Mouse (Mus musculus) stomach, embryonic 16.5 days (tissue): ENCODE data around the gene Impad1. TPM values are rescaled to one million over a fixed set of nuclear protein-coding genes. Genes with fewer than 3 reads are reported as not detected.
A peak's percentile ranks its signal among the peaks of the same experiment; 100 is the strongest.

Experiments
- ATAC-seq: fragments of 200-750 bp; cut with Nextera tagmentation; 2 replicates; pipeline ENCODE4 v1.8.0; 2017; ENCODE audit warnings: moderate number of reproducible peaks, moderate TSS enrichment; ENCODE audit not compliant: insufficient read depth, low FRiP score
- H3K27ac ChIP-seq: fragments of 300-500 bp; sonication (generic); 2 replicates; pipeline ENCODE4 v1.5.1; 2014; ENCODE audit warnings: low read length
- H3K27me3 ChIP-seq: fragments of 300-500 bp; sonication (generic); 2 replicates; pipeline ENCODE4 v1.6.1; 2014; ENCODE audit warnings: low read length, control low read depth, mixed read lengths; ENCODE audit not compliant: control insufficient read depth, insufficient read depth
- H3K36me3 ChIP-seq: fragments of 300-500 bp; sonication (generic); 2 replicates; pipeline ENCODE4 v1.6.1; 2014; ENCODE audit warnings: low read length; ENCODE audit not compliant: control insufficient read depth, insufficient read depth
- H3K4me1 ChIP-seq: fragments of 300-500 bp; sonication (generic); 2 replicates; pipeline ENCODE4 v1.6.1; 2014; ENCODE audit warnings: low read length, control low read depth, mixed read lengths; ENCODE audit not compliant: control insufficient read depth, insufficient read depth
- H3K4me2 ChIP-seq: fragments of 300-500 bp; sonication (generic); 2 replicates; pipeline ENCODE4 v1.6.1; 2014; ENCODE audit warnings: low read depth, low read length, mixed read lengths
- H3K4me3 ChIP-seq: fragments of 300-500 bp; sonication (generic); replicated peaks from 2 replicates; pipeline ENCODE4 v1.5.1; 2014; ENCODE audit warnings: mild to moderate bottlenecking, low read length
- H3K9ac ChIP-seq: fragments of 300-500 bp; sonication (generic); 2 replicates; pipeline ENCODE4 v1.6.1; 2014; ENCODE audit warnings: low read length
- H3K9me3 ChIP-seq: fragments of 300-500 bp; sonication (generic); replicated peaks from 2 replicates; pipeline ENCODE4 v1.6.1; 2016; ENCODE audit warnings: low read length, control low read depth; ENCODE audit not compliant: control insufficient read depth
- WGBS: fragments of 180-500 bp; shearing (Covaris S2); extraction: QIAGEN DNeasy Blood & Tissue Kit; methylation state at CpG from one replicate; pipeline ENCODE4 v1.1.7; 2014; 5-methylcytosine and 5-hydroxymethylcytosine counted together
- polyA plus RNA-seq: library from polyadenylated mRNA; unstranded; fragments of >200 nt; fragmentation: Nextera tagmentation; extraction: Ambion mirVana; gene quantifications from 2 replicates; pipeline ENCODE4 v1.2.1, GENCODE M21; 2015

The Impad1 gene
- 28.8 and 34.6 TPM in 2 replicates for polyA plus RNA-seq

DNA sequence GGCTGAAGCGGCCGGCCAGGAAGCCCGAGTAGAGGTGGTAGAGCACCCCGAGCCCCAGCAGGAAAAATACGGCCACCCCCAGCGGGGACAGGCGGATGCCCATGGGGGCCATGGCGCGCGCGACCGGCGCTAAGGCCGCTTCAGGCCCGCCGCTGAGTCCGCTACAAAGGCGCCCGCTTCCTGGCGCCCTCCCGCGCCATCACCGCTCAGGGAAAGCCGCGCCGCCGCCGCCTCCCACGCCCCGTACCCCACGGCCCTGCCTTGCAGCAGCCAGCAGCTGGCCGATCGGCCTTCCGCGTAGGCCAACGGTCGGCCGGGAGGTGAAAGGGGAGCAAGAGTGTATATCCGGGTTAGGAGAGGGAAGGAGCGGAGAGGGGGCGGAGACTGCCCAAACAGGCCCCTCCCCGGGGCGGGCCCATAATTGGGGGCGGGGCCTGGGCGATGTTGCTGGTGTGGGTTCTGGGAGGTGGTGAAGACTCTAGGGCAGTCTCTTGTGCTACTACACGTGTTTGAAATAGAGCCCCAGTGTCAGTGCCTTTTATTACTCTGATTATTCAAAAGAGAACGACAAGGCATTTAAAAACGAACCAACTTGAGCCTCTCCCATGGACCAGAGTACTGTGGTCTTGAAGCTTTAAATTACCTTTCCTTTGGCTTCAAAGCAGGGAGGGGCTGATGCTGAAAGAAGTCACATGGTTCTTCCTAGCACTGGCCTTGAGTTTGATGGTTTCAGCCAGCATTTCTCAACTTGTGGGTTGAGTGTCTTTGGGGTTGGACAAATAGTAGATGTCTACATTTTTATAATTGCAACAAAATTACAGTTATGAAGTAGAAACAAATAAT lies at the start of gene Impad1:
Gene Impad1 (minus strand): TSS at position 364 of the 843 bp plus-strand sequence.
- H3K36me3 ChIP-seq = no peaks in the 10 kb centered on the region
- H3K27ac ChIP-seq = peak within 1 kb of the TSS; percentile 92
- peak within 1 kb of the TSS; percentile 96 for H3K9ac ChIP-seq
- H3K27me3 ChIP-seq = no peaks in the 10 kb centered on the region
- peaks cover 6% of the 10 kb centered on the region; the same call in 1 of the 2 replicates for H3K4me1 ChIP-seq
- 0 out of 2 replicates have a peak, but pooled peaks cover 6% of the 10 kb centered on the region for H3K9me3 ChIP-seq
- H3K4me3 ChIP-seq = peak within 1 kb of the TSS; percentile 96
- under 1% methylated on average over 48 of the region's 48 CpGs for WGBS
- H3K4me2 ChIP-seq = peak within 1 kb of the TSS; percentile 79
- peak; percentile 95 for ATAC-seq

DNA sequence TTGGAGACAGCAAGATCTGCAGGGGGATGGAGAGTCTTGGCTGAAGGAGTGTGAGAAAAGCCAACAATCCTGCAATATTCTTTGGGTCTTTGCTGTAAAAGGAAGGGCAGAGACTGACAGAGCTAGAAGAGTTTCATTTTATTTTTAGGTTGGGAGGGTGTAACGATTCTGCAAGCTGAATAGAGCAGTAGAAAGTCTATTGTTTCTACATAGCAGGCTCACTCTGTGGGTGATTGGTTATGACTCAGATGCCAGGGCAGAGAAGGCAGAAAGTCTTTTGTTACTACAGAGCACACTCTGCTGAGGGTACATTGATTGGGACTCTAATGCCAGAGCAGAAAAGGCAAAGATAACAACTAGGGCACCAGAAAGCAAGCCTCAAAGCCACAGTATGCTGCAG lies 47.0 kb upstream of the Impad1 start:
- H3K9me3 ChIP-seq = no peaks in the 10 kb centered on the region
- no peak for ATAC-seq
- no peak overlapping the region for H3K4me3 ChIP-seq
- WGBS = 47% methylated on average over 1 of the region's 1 CpGs
- no peak overlapping the region for H3K4me2 ChIP-seq
- no peaks in the 10 kb centered on the region for H3K36me3 ChIP-seq
- H3K27ac ChIP-seq = no peak overlapping the region
- no peaks in the 10 kb centered on the region for H3K4me1 ChIP-seq
- no peak overlapping the region for H3K9ac ChIP-seq
- no peaks in the 10 kb centered on the region for H3K27me3 ChIP-seq

DNA sequence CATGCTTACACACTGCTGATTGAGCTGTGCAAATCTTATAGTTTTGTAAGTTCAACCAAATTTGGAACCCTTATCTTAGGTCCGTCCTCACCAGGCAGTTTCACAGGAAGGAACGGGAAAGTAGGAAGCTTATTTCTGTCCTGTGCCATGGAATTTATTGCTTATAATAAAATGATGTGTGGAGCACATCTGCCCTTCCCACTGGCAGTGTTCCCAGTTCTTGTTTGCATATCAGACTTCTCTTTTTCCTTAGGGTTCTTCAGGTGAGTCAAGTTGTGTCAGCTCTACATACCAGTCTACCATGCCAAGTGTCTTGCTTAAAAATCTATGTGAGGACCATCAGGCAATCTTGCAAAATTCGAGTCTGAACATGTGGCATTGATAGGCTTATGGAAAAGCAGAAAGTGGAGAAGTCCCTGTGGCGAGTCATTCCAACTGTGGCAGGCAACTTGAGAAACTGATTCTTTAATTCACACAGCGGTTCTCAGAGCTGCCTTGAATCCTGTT lies 40.7 kb upstream of the Impad1 start:
- no peaks in the 10 kb centered on the region for H3K4me1 ChIP-seq
- no peaks in the 10 kb centered on the region for H3K36me3 ChIP-seq
- no peak overlapping the region for H3K9ac ChIP-seq
- 63% methylated on average over 5 of the region's 5 CpGs for WGBS
- no peaks in the 10 kb centered on the region for H3K9me3 ChIP-seq
- H3K27me3 ChIP-seq = no peaks in the 10 kb centered on the region
- ATAC-seq = no peak
- H3K4me3 ChIP-seq = no peak overlapping the region
- H3K27ac ChIP-seq = no peak overlapping the region
- H3K4me2 ChIP-seq = no peak overlapping the region

DNA sequence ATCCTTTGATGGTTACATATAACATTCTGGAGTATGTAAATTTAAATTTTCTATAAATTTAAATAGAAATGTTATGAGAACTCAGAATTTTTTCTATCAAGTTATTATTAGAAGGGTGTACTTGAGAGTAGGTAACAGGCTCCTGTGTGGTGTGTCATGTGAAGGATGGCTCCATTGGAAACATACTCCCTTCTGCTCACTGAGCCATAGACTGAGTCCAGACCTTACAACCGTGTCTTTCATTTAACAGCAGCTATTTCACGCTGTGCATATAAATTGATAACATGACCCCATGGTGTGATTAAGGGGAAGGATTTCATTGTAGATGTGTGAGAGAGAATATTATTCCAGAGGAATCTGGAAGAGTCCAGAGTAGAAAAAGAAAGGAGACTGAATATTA lies 35.0 kb upstream of the Impad1 start:
- Histone ChIP-seq H3K4me3 (no peak overlapping the region), H3K4me1 (no peaks in the 10 kb centered on the region), H3K9ac (no peak overlapping the region), H3K4me2 (no peak overlapping the region), H3K27me3 (no peaks in the 10 kb centered on the region), H3K27ac (no peak overlapping the region), H3K9me3 (no peaks in the 10 kb centered on the region), H3K36me3 (no peaks in the 10 kb centered on the region)
- WGBS = 73% methylated on average over 2 of the region's 2 CpGs
- no peak for ATAC-seq

DNA sequence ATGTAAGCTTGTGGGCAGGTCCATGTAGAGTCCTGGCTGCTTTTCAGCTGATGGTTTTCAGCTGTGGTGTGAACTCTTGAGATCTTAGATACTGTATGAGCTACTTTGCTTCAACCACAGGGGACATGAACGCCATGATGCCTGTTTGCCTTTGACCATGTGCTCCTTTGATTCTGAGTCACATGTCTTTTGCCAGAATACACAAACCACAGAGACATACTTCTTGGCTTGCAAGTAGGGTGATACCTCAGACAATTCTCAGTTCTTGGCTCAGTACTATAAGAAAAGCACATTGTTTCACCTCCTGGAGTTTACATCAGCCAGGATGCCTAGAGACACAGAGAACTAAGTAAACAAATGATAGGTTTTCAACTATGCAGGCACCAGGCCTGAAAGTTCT lies 29.0 kb upstream of the Impad1 start:
- 48% methylated on average over 1 of the region's 1 CpGs for WGBS
- H3K9ac ChIP-seq = no peak overlapping the region
- H3K4me1 ChIP-seq = no peaks in the 10 kb centered on the region
- H3K27ac ChIP-seq = no peak overlapping the region
- H3K4me2 ChIP-seq = no peak overlapping the region
- H3K4me3 ChIP-seq = no peak overlapping the region
- no peaks in the 10 kb centered on the region for H3K9me3 ChIP-seq
- no peaks in the 10 kb centered on the region for H3K27me3 ChIP-seq
- H3K36me3 ChIP-seq = no peaks in the 10 kb centered on the region
- ATAC-seq = no peak

DNA sequence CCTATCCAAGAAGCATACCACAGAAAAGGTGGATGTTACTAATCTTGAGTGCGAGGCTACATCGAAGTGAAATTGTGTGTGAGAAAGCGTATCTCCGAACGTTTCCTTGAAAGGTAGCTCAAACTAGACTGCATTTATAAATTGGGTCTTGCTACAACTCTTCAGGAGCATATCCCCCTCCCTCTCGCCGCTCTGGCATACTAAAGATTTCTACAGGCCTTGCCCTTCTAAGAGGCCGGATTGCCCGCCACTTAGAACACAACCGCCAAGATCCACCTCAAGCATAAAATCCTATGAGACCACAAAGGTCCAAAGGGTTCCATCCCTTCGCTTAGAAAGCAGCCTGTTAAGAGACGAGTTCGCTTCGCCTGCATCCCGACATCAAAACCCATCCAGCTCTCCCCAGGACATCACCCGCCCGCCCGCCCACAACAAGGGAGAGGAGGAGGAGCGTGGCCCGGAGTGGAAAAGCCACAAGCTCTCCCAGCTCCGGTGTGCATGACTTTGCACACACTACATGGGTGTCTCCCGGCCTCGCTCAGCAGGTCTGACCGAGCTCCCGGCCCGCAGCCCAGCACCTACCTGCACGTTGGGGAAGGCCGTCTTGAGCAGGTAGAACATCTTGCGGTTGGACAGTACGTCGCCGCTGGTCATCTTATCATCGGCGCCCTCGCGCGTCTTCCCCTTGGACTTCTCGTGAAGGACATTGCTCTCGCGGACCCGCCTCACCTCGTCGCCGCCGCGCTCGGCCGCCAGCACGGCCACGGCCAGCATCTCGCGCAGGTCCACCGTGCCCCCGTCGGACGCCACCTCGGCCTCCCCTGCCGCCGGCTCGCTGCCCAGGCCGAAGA lies 789 bp downstream of the Impad1 start:
- under 1% methylated on average over 60 of the region's 61 CpGs for WGBS
- Histone ChIP-seq H3K4me3 (peak overlapping the region; percentile 96), H3K9me3 (0 out of 2 replicates have a peak, but pooled peaks cover 6% of the 10 kb centered on the region), H3K36me3 (no peaks in the 10 kb centered on the region; the same call in 1 of the 2 replicates), H3K4me1 (peaks cover 6% of the 10 kb centered on the region; the same call in 1 of the 2 replicates), H3K27ac (peak overlapping the region; percentile 92), H3K4me2 (peak overlapping the region; percentile 79), H3K9ac (peak overlapping the region; percentile 96), H3K27me3 (no peaks in the 10 kb centered on the region)
- ATAC-seq = peak; percentile 81

DNA sequence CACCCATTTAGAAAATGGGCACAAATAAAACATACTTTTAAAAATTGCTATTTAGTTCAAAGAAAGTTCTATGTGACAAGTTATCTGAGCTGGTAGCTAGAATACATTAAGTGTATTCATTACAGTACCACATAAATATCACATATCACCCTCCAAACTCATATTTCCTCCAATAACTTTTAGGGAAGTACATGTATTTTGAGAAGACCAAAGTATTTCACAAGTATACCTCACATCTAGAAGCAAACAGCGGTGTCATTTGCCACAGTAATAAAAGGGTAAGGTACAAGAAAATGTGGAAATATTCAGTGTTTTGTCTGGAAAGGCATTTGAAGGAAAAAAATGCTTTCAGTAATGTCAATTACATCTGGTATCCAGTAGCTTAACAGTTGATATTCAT lies 2.0 kb downstream of the Impad1 start:
- Histone ChIP-seq H3K4me1 (peaks cover 6% of the 10 kb centered on the region; the same call in 1 of the 2 replicates), H3K9ac (no peak overlapping the region), H3K27ac (no peak overlapping the region), H3K4me2 (peak overlapping the region; percentile 79), H3K9me3 (0 out of 2 replicates have a peak, but pooled peaks cover 6% of the 10 kb centered on the region), H3K4me3 (peak overlapping the region; percentile 96), H3K36me3 (peaks cover 2% of the 10 kb centered on the region), H3K27me3 (no peaks in the 10 kb centered on the region)
- 75% methylated on average over 1 of the region's 1 CpGs for WGBS
- ATAC-seq = no peak

DNA sequence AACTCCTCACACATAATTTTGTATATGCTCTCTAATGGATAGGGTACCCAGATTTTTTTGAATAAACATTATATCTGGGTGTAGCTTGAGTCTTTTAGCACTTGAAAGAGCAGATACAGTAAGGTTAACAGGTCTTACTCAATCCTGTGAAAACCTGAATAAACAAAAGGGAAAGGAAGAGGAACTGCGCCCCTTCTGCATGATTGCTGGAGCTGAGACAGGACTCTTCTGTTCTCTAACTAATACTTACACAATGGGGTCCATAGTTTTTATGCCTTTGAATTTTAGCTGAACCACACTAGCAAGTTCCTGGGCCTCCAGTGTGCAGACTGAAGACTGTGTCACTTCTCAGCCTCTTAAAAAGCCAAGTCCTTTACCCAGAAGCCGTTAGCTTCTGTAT lies 8.0 kb downstream of the Impad1 start:
- WGBS = 80% methylated on average over 2 of the region's 2 CpGs
- ATAC-seq = no peak
- H3K36me3 ChIP-seq = peaks cover 9% of the 10 kb centered on the region

More for the DNA sequence above, 8.0 kb downstream of the Impad1 start:
- Histone ChIP-seq H3K9me3 (0 out of 2 replicates have a peak, but pooled peaks cover 13% of the 10 kb centered on the region), H3K4me2 (no peak overlapping the region), H3K27me3 (no peaks in the 10 kb centered on the region), H3K4me1 (no peaks in the 10 kb centered on the region; the same call in 1 of the 2 replicates), H3K4me3 (no peak overlapping the region), H3K27ac (no peak overlapping the region), H3K9ac (no peak overlapping the region)
